Mouse (Mus musculus): ENCODE results near the gene Pnpla2.

DNA sequence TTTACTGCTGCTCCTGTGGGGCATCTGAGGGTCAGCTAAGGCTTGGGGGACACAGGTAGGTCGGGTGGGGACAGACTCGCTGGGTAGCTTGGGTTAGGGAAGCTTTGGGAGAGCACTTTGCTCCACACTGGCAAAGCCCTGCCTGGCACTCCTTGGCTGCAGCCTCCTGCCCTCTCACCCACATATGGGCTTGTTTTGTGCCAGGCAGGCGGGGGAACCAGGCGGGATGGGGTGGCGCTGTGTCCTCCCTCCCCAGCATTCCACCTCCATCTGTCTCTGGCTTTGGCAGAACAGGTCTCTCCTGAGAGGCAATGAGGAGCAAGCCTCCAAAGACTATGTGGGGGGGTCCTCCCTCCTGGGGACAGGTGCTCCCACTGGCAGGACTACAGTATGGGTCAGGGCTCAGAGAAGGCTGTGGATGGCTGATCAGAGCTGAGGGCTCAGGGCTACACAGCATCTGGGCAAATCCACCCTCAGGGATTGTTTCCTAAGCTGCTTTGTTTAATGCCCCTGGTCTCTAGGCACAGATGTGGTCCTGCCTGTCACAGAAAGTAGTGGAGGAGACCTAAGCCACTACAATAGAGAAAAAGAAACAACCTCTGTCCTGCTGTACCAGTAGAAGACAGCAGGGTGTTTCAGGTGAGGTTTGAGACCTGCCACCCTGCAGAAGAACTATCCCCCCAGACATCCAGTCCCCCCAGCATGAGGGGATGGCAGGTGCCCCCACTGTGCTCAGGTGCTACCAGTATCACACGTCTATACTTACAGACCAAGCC, 22.1 kb upstream of the Pnpla2 start:
- TF ChIP-seq CTCF (conservative IDR thresholded peaks at IDR 0.05; ENCODE audit: low read length) (no peak), POU5F1 (IDR thresholded peaks at IDR 0.05; ENCODE audit: borderline replicate concordance, low read length) (no peak), NANOG (IDR thresholded peaks at IDR 0.05; ENCODE audit: borderline replicate concordance, low read length) (no peak)
